Mouse (Mus musculus) G1E (cell line): Measurements from ENCODE around the gene Foxo1. TPM values are rescaled to one million over a fixed set of nuclear protein-coding genes. Genes with fewer than 3 reads are reported as not detected.
A peak's percentile ranks its signal among the peaks of the same experiment; 100 is the strongest.

Experiments used
- ATAC-seq: 2 replicates; pipeline ENCODE4 v1.8.0; 2016; ENCODE audit warnings: mild to moderate bottlenecking; ENCODE audit not compliant: insufficient number of reproducible peaks, poor library complexity, low FRiP score, severe bottlenecking; ENCODE audit errors: extremely low read depth
- DNase-seq: peaks from one replicate; pipeline ENCODE4 v3.0.0; 2012; ENCODE audit warnings: low spot score
- H3K27me3 ChIP-seq: 2 replicates; pipeline ENCODE4 v1.6.1; 2012; ENCODE audit warnings: mild to moderate bottlenecking, low read length, inconsistent platforms; ENCODE audit not compliant: insufficient read depth
- H3K36me3 ChIP-seq: replicated peaks from 2 replicates; pipeline ENCODE3; 2012; ENCODE audit warnings: mild to moderate bottlenecking, inconsistent platforms
- H3K4me1 ChIP-seq: 2 replicates; pipeline ENCODE4 v1.6.1; 2012; ENCODE audit warnings: low read depth, low read length, inconsistent platforms, mixed read lengths; ENCODE audit not compliant: insufficient read depth
- H3K4me3 ChIP-seq: 2 replicates; pipeline ENCODE4 v1.5.1; 2012; ENCODE audit warnings: low read depth, mild to moderate bottlenecking, inconsistent platforms, low read length, moderate library complexity, mixed read lengths
- H3K9me3 ChIP-seq: replicated peaks from 2 replicates; pipeline ENCODE4 v1.6.1; 2012; ENCODE audit warnings: inconsistent platforms
- CTCF ChIP-seq: IDR thresholded peaks from 2 replicates; pipeline ENCODE4 v1.5.1; 2012; ENCODE audit warnings: low read depth, low read length, inconsistent platforms, mixed read lengths
- GATA1 ChIP-seq: IDR thresholded peaks from 2 replicates; pipeline ENCODE4 v1.6.1; 2012; ENCODE audit warnings: borderline replicate concordance, low read length, inconsistent platforms, mixed read lengths
- GATA2 ChIP-seq: IDR thresholded peaks from 2 replicates; pipeline ENCODE4 v1.6.1; 2012; ENCODE audit warnings: low read depth, low read length, inconsistent platforms, borderline replicate concordance
- POLR2AphosphoS5 ChIP-seq: IDR thresholded peaks from 2 replicates; pipeline ENCODE4 v1.6.1; 2012; ENCODE audit warnings: low read depth, low read length, inconsistent platforms; ENCODE audit not compliant: insufficient replicate concordance
- TAL1 ChIP-seq: conservative IDR thresholded peaks from 2 replicates; pipeline ENCODE4 v1.6.1; 2012; ENCODE audit warnings: low read depth, low read length, inconsistent platforms, mixed read lengths
- polyA plus RNA-seq: library from polyadenylated mRNA; stranded (reverse); fragments of >175 nt; gene quantifications from 2 replicates; pipeline ENCODE4 v1.2.3, GENCODE M21; 2012
- total RNA-seq, 2 experiments: library from RNA; stranded (forward) in 1 of 2; stranded (reverse) in 1 of 2; fragments of 200-1000 nt in 1 of 2; fragments of >200 nt in 1 of 2; fragmentation: Nextera tagmentation in 1 of 2; gene quantifications; 2 replicates each; pipeline ENCODE4 v1.2.3; 2014 to 2017

Gene Foxo1
- total and polyA plus RNA-seq, 3 experiments, result 0.11 TPM; not detected in 2

DNA sequence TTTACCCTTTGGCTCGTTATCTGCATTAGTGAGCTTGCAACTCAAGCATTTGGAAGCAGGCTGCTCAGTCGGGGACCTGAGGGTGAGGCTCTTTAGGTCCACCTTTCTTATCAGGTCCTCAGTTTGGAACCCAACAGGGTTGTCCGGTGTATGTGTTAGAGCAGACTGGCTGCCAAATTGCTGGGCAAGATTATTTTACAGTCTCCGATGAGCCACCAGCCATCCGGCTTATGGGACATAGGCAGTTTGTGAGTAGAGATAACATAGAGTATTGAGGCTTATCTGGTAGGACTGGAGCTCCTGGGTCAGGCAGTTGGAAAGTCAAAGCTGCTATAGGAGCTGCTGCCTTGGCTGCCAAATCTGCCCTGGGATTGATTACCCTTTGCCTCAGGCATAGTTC, 27.1 kb upstream of the Foxo1 start:
- H3K9me3 ChIP-seq, result peaks cover 6% of the 10 kb centered on the region
- DNase-seq, result no peak
- no peaks in the 10 kb centered on the region for H3K4me1 ChIP-seq
- no peak for ATAC-seq
- H3K36me3 ChIP-seq, result no peaks in the 10 kb centered on the region
- no peak overlapping the region for H3K4me3 ChIP-seq
- H3K27me3 ChIP-seq, result no peaks in the 10 kb centered on the region
- TF ChIP-seq CTCF (no peak), GATA1 (no peak), POLR2AphosphoS5 (no peak), GATA2 (no peak), TAL1 (no peak)

GRCm38 (mm10) chr3:52242457-52243105, 25.6 kb upstream of the Foxo1 start:
- Histone ChIP-seq H3K9me3 (peaks cover 6% of the 10 kb centered on the region), H3K36me3 (no peaks in the 10 kb centered on the region), H3K27me3 (no peaks in the 10 kb centered on the region), H3K4me3 (no peak overlapping the region), H3K4me1 (no peaks in the 10 kb centered on the region; the same call in 1 of the 2 replicates)
- ATAC-seq, result no peak
- no peak for DNase-seq
- no peak for TF ChIP-seq GATA1
- 0 out of 2 replicates have a peak, but pooled peaks have one; percentile 4 for TF ChIP-seq CTCF

- ATAC-seq, result no peak
- Histone ChIP-seq H3K9me3 (peaks cover 6% of the 10 kb centered on the region), H3K4me3 (no peak overlapping the region), H3K27me3 (no peaks in the 10 kb centered on the region), H3K4me1 (no peaks in the 10 kb centered on the region; the same call in 1 of the 2 replicates), H3K36me3 (no peaks in the 10 kb centered on the region)
- TF ChIP-seq GATA1 (no peak), POLR2AphosphoS5 (no peak), CTCF (no peak), TAL1 (no peak), GATA2 (no peak)
- DNase-seq, result no peak
Measured at GRCm38 (mm10) chr3:52243271-52244021, 24.7 kb upstream of the Foxo1 start.

DNA sequence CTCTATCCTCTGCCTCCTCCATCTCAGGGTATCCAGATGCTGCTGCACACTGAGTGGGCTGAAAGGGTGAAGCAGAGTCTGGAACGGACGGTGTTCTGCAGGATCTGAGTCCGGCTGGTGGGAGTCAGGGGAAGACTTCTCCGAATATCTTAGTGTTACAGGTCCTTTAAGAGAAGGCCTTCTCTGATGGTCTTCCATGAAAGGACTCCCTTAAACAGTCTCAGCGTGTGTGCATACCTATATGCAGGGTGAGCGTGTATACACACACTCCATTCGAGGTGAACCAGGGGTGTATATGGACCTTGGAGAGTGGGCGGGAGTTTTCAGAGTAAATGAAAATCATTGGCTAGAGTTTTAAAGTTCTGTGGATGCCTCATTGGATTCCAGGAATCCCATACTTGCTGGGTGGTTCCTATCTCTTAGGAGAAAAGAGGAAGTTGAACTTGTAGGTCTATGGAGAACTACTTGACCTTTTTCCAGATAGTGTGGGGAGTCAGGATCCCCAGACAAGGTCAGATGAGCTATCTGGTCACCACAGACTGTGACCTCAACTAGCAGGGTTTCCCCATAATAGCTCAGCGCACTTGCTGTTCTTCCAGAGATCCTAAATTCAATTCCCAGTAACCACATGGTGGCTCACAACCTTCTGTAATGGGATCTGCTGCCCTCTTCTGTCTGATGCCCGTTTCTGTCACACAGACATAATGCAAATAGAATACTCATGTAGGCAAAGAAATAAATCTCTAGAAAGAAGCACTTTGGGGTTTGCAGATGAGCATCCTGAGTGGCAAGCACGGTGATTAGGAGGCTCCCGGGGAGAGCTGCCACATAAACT, 21.9 kb upstream of the Foxo1 start:
- Histone ChIP-seq H3K4me1 (no peaks in the 10 kb centered on the region; the same call in 1 of the 2 replicates), H3K9me3 (peaks cover 6% of the 10 kb centered on the region), H3K36me3 (no peaks in the 10 kb centered on the region), H3K27me3 (no peaks in the 10 kb centered on the region), H3K4me3 (no peak overlapping the region)
- ATAC-seq (peak; percentile 8; the same call in 1 of the 2 replicates), DNase-seq (no peak)
- TF ChIP-seq TAL1 (no peak), POLR2AphosphoS5 (no peak), GATA1 (no peak), GATA2 (no peak), CTCF (no peak)

DNA sequence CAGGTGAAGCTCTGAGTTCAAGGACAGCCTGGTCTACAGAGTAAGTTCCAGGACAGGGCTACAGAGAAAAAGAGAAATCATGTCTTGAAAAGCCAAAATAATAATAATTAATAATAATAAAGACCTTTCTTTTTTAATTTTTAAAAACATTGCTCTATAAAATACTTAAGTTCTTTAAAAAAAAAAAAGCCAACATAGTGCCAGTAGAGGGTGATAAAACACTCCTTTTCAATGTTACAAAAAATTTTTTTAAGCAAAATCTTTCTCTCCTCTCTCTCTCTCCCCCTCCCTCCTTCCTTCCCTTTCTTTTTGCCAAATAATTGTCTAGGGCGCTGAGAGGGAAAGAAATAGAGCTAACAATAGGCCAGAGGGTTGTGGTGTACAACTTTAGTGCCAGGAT, 17.0 kb upstream of the Foxo1 start:
- TF ChIP-seq GATA1, result no peak
- TF ChIP-seq POLR2AphosphoS5, result no peak
- TF ChIP-seq TAL1, result no peak
- TF ChIP-seq CTCF, result no peak
- TF ChIP-seq GATA2, result no peak

More for the DNA sequence above, 17.0 kb upstream of the Foxo1 start:
- no peaks in the 10 kb centered on the region for H3K27me3 ChIP-seq
- DNase-seq (no peak), ATAC-seq (no peak)
- H3K4me1 ChIP-seq, result no peaks in the 10 kb centered on the region; the same call in 1 of the 2 replicates
- H3K9me3 ChIP-seq, result peaks cover 3% of the 10 kb centered on the region
- H3K4me3 ChIP-seq, result no peak overlapping the region
- no peaks in the 10 kb centered on the region for H3K36me3 ChIP-seq
